Mouse (Mus musculus) ES-Bruce4 (cell line): ENCODE measurements around the gene Dnajb12.

Experiments
- CTCF ChIP-seq: IDR thresholded peaks from one replicate; pipeline ENCODE4 v1.8.1; 2011; ENCODE audit warnings: low read depth, low read length
- POLR2A ChIP-seq: IDR thresholded peaks from one replicate; pipeline ENCODE4 v1.8.1; 2011; ENCODE audit warnings: low read length; ENCODE audit not compliant: insufficient read depth

DNA sequence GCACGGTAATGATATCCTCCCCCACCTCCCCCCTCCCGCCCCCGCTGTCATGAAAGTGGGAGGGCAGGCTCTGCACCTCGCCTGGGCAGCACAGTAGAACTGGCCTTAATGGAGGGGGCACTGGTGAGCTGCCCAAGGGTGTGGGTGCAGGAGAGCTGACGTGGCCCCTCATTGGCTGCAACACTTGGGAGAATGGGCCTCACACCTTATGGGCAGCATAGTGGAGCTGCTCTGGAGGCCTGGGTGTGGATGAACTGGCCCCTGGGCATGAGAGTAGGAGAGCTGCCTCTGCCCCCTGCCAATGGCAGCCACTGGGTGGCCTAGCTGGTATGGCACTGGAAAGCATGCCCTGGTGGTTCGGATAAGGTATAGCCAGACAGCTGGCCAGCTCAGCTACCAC lies 9.3 kb upstream of the Dnajb12 start:
- TF ChIP-seq POLR2A (no peak), CTCF (no peak)
